Mouse (Mus musculus) liver, embryonic 14.5 days (tissue): Measurements from ENCODE around the gene Mctp1.

Experiments used
- CTCF ChIP-seq: IDR thresholded peaks from 2 replicates; pipeline ENCODE4 v1.5.1; 2016; ENCODE audit warnings: antibody characterized with exemption, low read depth, control low read depth
- EP300 ChIP-seq: IDR thresholded peaks from 2 replicates; pipeline ENCODE4 v1.6.1; 2016; ENCODE audit warnings: antibody characterized with exemption, low read depth

DNA sequence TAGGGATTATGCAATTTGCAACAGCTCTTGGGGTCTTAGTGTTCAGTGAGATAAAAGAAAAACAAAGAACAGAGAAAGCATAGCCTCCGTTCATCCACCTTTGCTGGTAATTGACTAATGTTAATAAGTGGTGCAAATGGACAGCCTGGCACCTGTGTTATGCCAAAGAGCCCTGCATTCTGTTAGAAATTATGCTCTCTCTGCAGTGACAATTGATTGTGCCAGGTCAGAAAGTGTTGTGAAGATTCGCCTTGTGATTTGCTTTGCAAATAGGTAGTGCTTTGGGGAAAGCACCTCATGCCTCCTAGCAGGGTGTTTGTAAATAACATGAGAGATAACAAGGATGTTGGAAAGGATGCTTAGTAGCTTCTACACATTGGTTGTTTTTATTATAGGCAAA, 163.5 kb downstream of the Mctp1 start:
- TF ChIP-seq CTCF = no peak
- TF ChIP-seq EP300 = no peak
